Mouse (Mus musculus) frontal cortex, postnatal 10 days (tissue): ENCODE data around the gene Csn1s1.

ENCODE experiments used
- DNase-seq, 2 experiments: peaks; one replicate each; pipeline ENCODE4 v3.0.0; 2022; ENCODE audit warnings: low spot score in 2 of 2, mixed read lengths in 1 of 2

The Csn1s1 gene

GRCm38 (mm10) chr5:87665908-87666307, at the start of gene Csn1s1:
TSS of gene Csn1s1 (plus strand) at chr5:87666208.
- DNase-seq: no peak

GRCm38 (mm10) chr5:87622681-87623080, 43.3 kb upstream of the Csn1s1 start:
- no peak for DNase-seq

- no peak for DNase-seq
Observed at GRCm38 (mm10) chr5:87642787-87643186, 23.2 kb upstream of the Csn1s1 start.

GRCm38 (mm10) chr5:87699530-87699929, 33.5 kb downstream of the Csn1s1 start, which contains the start of gene Csn2:
TSS of gene Csn2 (minus strand) at chr5:87699630.
- DNase-seq: no peak

GRCm38 (mm10) chr5:87705891-87706290, 39.9 kb downstream of the Csn1s1 start:
- no peak for DNase-seq
